Mouse (Mus musculus): ENCODE data around the gene Disp2. TPM values are rescaled to one million over a fixed set of nuclear protein-coding genes. Genes with fewer than 3 reads are reported as not detected.

The Disp2 gene
- polyA plus RNA-seq, 1 experiment from 2014 or later = 24.2 TPM

- H3K27me3 ChIP-seq = no peaks in the 10 kb centered on the region
- peak overlapping the region; percentile 96 for H3K27ac ChIP-seq (replicated peaks)
- no peaks in the 10 kb centered on the region for H3K36me3 ChIP-seq
- peak overlapping the region; percentile 17; the same call in 1 of the 2 replicates for H3K4me3 ChIP-seq
- H3K9me3 ChIP-seq = no peaks in the 10 kb centered on the region
- no peak for ATAC-seq (replicated peaks)
- peak overlapping the region; percentile 40 for H3K9ac ChIP-seq (replicated peaks)
- 83% methylated on average over 12 of the region's 12 CpGs for WGBS
- H3K4me2 ChIP-seq (replicated peaks) = peak overlapping the region; percentile 36; the same call in 1 of the 2 replicates
- peaks cover 49% of the 10 kb centered on the region for H3K4me1 ChIP-seq
Measured at GRCm38 (mm10) chr2:118761358-118761757, 18.2 kb upstream of the Disp2 start.

- H3K9ac ChIP-seq (replicated peaks) = peak within 1 kb of the TSS; percentile 40
- H3K4me1 ChIP-seq = peaks cover 49% of the 10 kb centered on the region
- H3K4me2 ChIP-seq (replicated peaks) = peak within 1 kb of the TSS; percentile 36
- H3K27me3 ChIP-seq = no peaks in the 10 kb centered on the region
- 2% methylated on average over 29 of the region's 29 CpGs for WGBS
- H3K4me3 ChIP-seq = peak within 1 kb of the TSS; percentile 17
- ATAC-seq (replicated peaks) = peak; percentile 86
- H3K27ac ChIP-seq (replicated peaks) = peak within 1 kb of the TSS; percentile 96
- H3K9me3 ChIP-seq = no peaks in the 10 kb centered on the region
- no peaks in the 10 kb centered on the region for H3K36me3 ChIP-seq
Measured at GRCm38 (mm10) chr2:118761906-118762783, 17.4 kb upstream of the Disp2 start, which contains the start of gene Ccdc9b. TSS of gene Ccdc9b (minus strand) at chr2:118762661.

GRCm38 (mm10) chr2:118762784-118763148 lies 16.8 kb upstream of the Disp2 start:
- H3K4me1 ChIP-seq = peaks cover 49% of the 10 kb centered on the region

GRCm38 (mm10) chr2:118763469-118763868 lies 16.1 kb upstream of the Disp2 start:
- peaks cover 49% of the 10 kb centered on the region for H3K4me1 ChIP-seq
- ATAC-seq (replicated peaks) = no peak
- H3K36me3 ChIP-seq = no peaks in the 10 kb centered on the region
- no peaks in the 10 kb centered on the region for H3K9me3 ChIP-seq
- 66% methylated on average over 7 of the region's 7 CpGs for WGBS
- peak overlapping the region; percentile 96 for H3K27ac ChIP-seq (replicated peaks)
- no peak overlapping the region for H3K4me2 ChIP-seq (replicated peaks)
- H3K27me3 ChIP-seq = no peaks in the 10 kb centered on the region
- no peak overlapping the region for H3K4me3 ChIP-seq
- H3K9ac ChIP-seq (replicated peaks) = no peak overlapping the region

More at GRCm38 (mm10) chr2:118762784-118763148, 16.8 kb upstream of the Disp2 start:
- Histone ChIP-seq H3K36me3 (no peaks in the 10 kb centered on the region), H3K9me3 (no peaks in the 10 kb centered on the region), H3K27ac (replicated peaks) (peak overlapping the region; percentile 96), H3K4me2 (replicated peaks) (peak overlapping the region; percentile 36), H3K27me3 (no peaks in the 10 kb centered on the region), H3K4me3 (peak overlapping the region; percentile 17; the same call in 1 of the 2 replicates), H3K9ac (replicated peaks) (peak overlapping the region; percentile 40)
- 7% methylated on average over 10 of the region's 10 CpGs for WGBS
- ATAC-seq (replicated peaks) = no peak

- Histone ChIP-seq H3K4me1 (peaks cover 49% of the 10 kb centered on the region), H3K4me2 (replicated peaks) (no peak overlapping the region), H3K27me3 (no peaks in the 10 kb centered on the region), H3K36me3 (no peaks in the 10 kb centered on the region), H3K9me3 (no peaks in the 10 kb centered on the region), H3K9ac (replicated peaks) (no peak overlapping the region), H3K4me3 (no peak overlapping the region), H3K27ac (replicated peaks) (peak overlapping the region; percentile 96)
- WGBS = 23% methylated on average over 11 of the region's 11 CpGs
- no peak for ATAC-seq (replicated peaks)
Measured at GRCm38 (mm10) chr2:118764094-118764831, 15.3 kb upstream of the Disp2 start.

- ATAC-seq (replicated peaks) = no peak
- H3K4me3 ChIP-seq = no peak overlapping the region
- H3K36me3 ChIP-seq = no peaks in the 10 kb centered on the region
- H3K4me1 ChIP-seq = peaks cover 44% of the 10 kb centered on the region
- no peak overlapping the region for H3K4me2 ChIP-seq (replicated peaks)
- H3K9me3 ChIP-seq = no peaks in the 10 kb centered on the region
- H3K9ac ChIP-seq (replicated peaks) = no peak overlapping the region
- no peaks in the 10 kb centered on the region for H3K27me3 ChIP-seq
- H3K27ac ChIP-seq (replicated peaks) = no peak overlapping the region
- 91% methylated on average over 5 of the region's 5 CpGs for WGBS
Measured at GRCm38 (mm10) chr2:118764875-118765274, 14.6 kb upstream of the Disp2 start.

GRCm38 (mm10) chr2:118766041-118767033 lies 13.2 kb upstream of the Disp2 start:
- no peak overlapping the region for H3K27ac ChIP-seq (replicated peaks)
- no peak overlapping the region for H3K4me3 ChIP-seq
- no peak overlapping the region for H3K9ac ChIP-seq (replicated peaks)
- no peaks in the 10 kb centered on the region for H3K36me3 ChIP-seq
- H3K4me2 ChIP-seq (replicated peaks) = no peak overlapping the region
- H3K27me3 ChIP-seq = no peaks in the 10 kb centered on the region
- ATAC-seq (replicated peaks) = no peak
- WGBS = 80% methylated on average over 10 of the region's 10 CpGs
- peaks cover 30% of the 10 kb centered on the region for H3K4me1 ChIP-seq
- H3K9me3 ChIP-seq = no peaks in the 10 kb centered on the region

- ATAC-seq (replicated peaks) = no peak
- WGBS = 84% methylated on average over 6 of the region's 6 CpGs
- Histone ChIP-seq H3K27me3 (no peaks in the 10 kb centered on the region), H3K27ac (replicated peaks) (no peak within 1 kb of the TSS), H3K4me3 (no peak within 1 kb of the TSS), H3K4me2 (replicated peaks) (no peak within 1 kb of the TSS), H3K9ac (replicated peaks) (no peak within 1 kb of the TSS), H3K36me3 (no peaks in the 10 kb centered on the region), H3K4me1 (peaks cover 18% of the 10 kb centered on the region), H3K9me3 (no peaks in the 10 kb centered on the region)
Measured at GRCm38 (mm10) chr2:118772158-118772874, 7.2 kb upstream of the Disp2 start, which contains the start of gene Phgr1. TSS of gene Phgr1 (plus strand) at chr2:118772769.

GRCm38 (mm10) chr2:118774536-118774935 lies 5.0 kb upstream of the Disp2 start:
- no peak overlapping the region for H3K4me2 ChIP-seq (replicated peaks)
- no peak overlapping the region for H3K4me3 ChIP-seq
- no peak overlapping the region for H3K9ac ChIP-seq (replicated peaks)
- 98% methylated on average over 2 of the region's 2 CpGs for WGBS
- H3K27ac ChIP-seq (replicated peaks) = 0 out of 2 replicates have a peak overlapping the region, but pooled peaks have one; percentile 85
- no peaks in the 10 kb centered on the region for H3K9me3 ChIP-seq
- H3K27me3 ChIP-seq = no peaks in the 10 kb centered on the region
- H3K4me1 ChIP-seq = peaks cover 24% of the 10 kb centered on the region
- H3K36me3 ChIP-seq = no peaks in the 10 kb centered on the region
- no peak for ATAC-seq (replicated peaks)

GRCm38 (mm10) chr2:118775396-118775795 lies 4.1 kb upstream of the Disp2 start:
- no peaks in the 10 kb centered on the region for H3K9me3 ChIP-seq
- H3K27me3 ChIP-seq = no peaks in the 10 kb centered on the region
- ATAC-seq (replicated peaks) = no peak
- WGBS = 32% methylated on average over 1 of the region's 1 CpGs
- H3K4me1 ChIP-seq = peaks cover 31% of the 10 kb centered on the region
- no peak overlapping the region for H3K9ac ChIP-seq (replicated peaks)
- no peak overlapping the region for H3K4me3 ChIP-seq
- no peak overlapping the region for H3K4me2 ChIP-seq (replicated peaks)
- H3K36me3 ChIP-seq = no peaks in the 10 kb centered on the region
- H3K27ac ChIP-seq (replicated peaks) = peak overlapping the region; percentile 85

GRCm38 (mm10) chr2:118775846-118776245 lies 3.7 kb upstream of the Disp2 start:
- peaks cover 35% of the 10 kb centered on the region for H3K4me1 ChIP-seq
- WGBS = 54% methylated on average over 4 of the region's 4 CpGs

More at GRCm38 (mm10) chr2:118775846-118776245, 3.7 kb upstream of the Disp2 start:
- no peak overlapping the region for H3K4me2 ChIP-seq (replicated peaks)
- no peak overlapping the region for H3K9ac ChIP-seq (replicated peaks)
- no peaks in the 10 kb centered on the region for H3K27me3 ChIP-seq
- H3K4me3 ChIP-seq = no peak overlapping the region
- peak overlapping the region; percentile 85 for H3K27ac ChIP-seq (replicated peaks)
- peak; percentile 47 for ATAC-seq (replicated peaks)
- H3K9me3 ChIP-seq = no peaks in the 10 kb centered on the region
- H3K36me3 ChIP-seq = no peaks in the 10 kb centered on the region

Data from forebrain, embryonic 15.5 days (tissue).